Mouse (Mus musculus): ENCODE measurements around the gene Tubb5. TPM values are rescaled to one million over a fixed set of nuclear protein-coding genes. Genes with fewer than 3 reads are reported as not detected.
"Not testable (repeated sequence)": the region's sequence is repeated elsewhere in the genome, so short reads cannot be mapped to it uniquely, and the experiment has no call there.

Tubb5 gene
- polyA plus RNA-seq, 2 experiments from 2014 or later = 564 to 602 TPM

GRCm38 (mm10) chr17:35860831-35861197, 22.7 kb upstream of the Tubb5 start:
- no peak for ATAC-seq

GRCm38 (mm10) chr17:35859835-35860234, 21.7 kb upstream of the Tubb5 start:
- no peak for ATAC-seq

- ATAC-seq = no peak
These were observed 21.3 kb upstream of the Tubb5 start for GRCm38 (mm10) chr17:35859371-35859770.

GRCm38 (mm10) chr17:35850974-35851373, 12.9 kb upstream of the Tubb5 start:
- no peak for ATAC-seq

- ATAC-seq = no peak
These were observed 10.0 kb upstream of the Tubb5 start for GRCm38 (mm10) chr17:35848112-35848511.

GRCm38 (mm10) chr17:35843514-35843913, 5.4 kb upstream of the Tubb5 start:
- no peak for ATAC-seq

GRCm38 (mm10) chr17:35842006-35842405, 3.9 kb upstream of the Tubb5 start:
- no peak for ATAC-seq

- ATAC-seq = peak; percentile 83
These were observed 3.2 kb upstream of the Tubb5 start, which contains the start of gene Mdc1 for GRCm38 (mm10) chr17:35841076-35841950. Mdc1 (plus strand) TSS chr17:35841515.

GRCm38 (mm10) chr17:35840561-35840960, 2.5 kb upstream of the Tubb5 start:
- no peak for ATAC-seq

GRCm38 (mm10) chr17:35839002-35839401, 896 bp upstream of the Tubb5 start:
- ATAC-seq = not testable (repeated sequence)

GRCm38 (mm10) chr17:35838570-35838969, 464 bp upstream of the Tubb5 start:
- no peak for ATAC-seq

- ATAC-seq = no peak
These were observed 619 bp downstream of the Tubb5 start for GRCm38 (mm10) chr17:35837487-35837886.

GRCm38 (mm10) chr17:35836991-35837422, 1.1 kb downstream of the Tubb5 start:
- no peak for ATAC-seq

- peak; percentile 9 for ATAC-seq
These were observed 1.7 kb downstream of the Tubb5 start for GRCm38 (mm10) chr17:35836178-35836965.

GRCm38 (mm10) chr17:35835424-35836140, 2.5 kb downstream of the Tubb5 start:
- no peak for ATAC-seq

GRCm38 (mm10) chr17:35834696-35835422, 3.2 kb downstream of the Tubb5 start:
- no peak for ATAC-seq

GRCm38 (mm10) chr17:35833894-35834293, 4.2 kb downstream of the Tubb5 start:
- no peak for ATAC-seq

GRCm38 (mm10) chr17:35833239-35833751, 4.8 kb downstream of the Tubb5 start:
- no peak for ATAC-seq

GRCm38 (mm10) chr17:35832400-35833238, 5.5 kb downstream of the Tubb5 start:
- no peak for ATAC-seq

GRCm38 (mm10) chr17:35829737-35830136, 8.4 kb downstream of the Tubb5 start:
- peak; percentile 99 for ATAC-seq
